9 mouse cellular contexts compared by ENCODE assay signal in the genomic region with DNA sequence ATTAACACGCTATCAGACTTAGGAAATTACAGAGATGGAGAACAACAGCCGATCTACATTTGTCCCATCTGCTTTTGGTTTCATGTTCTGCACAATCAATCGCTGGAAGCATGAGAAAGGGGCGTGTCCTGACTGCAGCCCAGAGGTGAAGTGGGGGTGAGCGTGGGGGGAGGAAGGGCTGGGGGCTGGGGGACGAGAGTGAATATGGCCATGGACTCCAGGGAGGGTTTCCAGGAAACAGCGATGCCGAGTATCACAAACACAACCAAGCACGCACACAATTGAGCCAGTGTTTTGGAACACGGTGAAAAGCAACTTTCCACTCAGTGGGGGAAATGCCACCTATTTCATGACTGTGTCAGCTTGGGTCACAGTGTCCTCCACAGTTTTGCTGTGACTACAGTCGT.
A peak's percentile ranks its signal among the peaks of the same experiment; 100 is the strongest.
DNase-seq lines count a peak whose midpoint lies in the region; ATAC-seq and TF ChIP-seq lines count a peak whose summit lies in the region.
"Had no signal": no experiment of that assay in that cellular context is flagged by ENCODE, and none has a peak within 500 bp of the region (broad histone marks: within the 10 kb centered on the region; RNA-seq: fewer than 3 reads in every experiment).

No protein-coding gene starts in this region.

- H3K4me2 ChIP-seq in forebrain, embryonic 14.5 days (ENCODE audit: low read length), result no peak overlapping the region

- TF ChIP-seq CTCF in lung, adult 2 months (IDR thresholded peaks at IDR 0.05; ENCODE audit: insufficient read depth, low read length), result no peak

- 69% methylated on average over 11 of the region's 11 CpGs for WGBS in forebrain, embryonic 10.5 days
- WGBS in forebrain, embryonic 14.5 days, result 77% methylated on average over 11 of the region's 11 CpGs
- 34% methylated on average over 11 of the region's 11 CpGs for WGBS in embryonic facial prominence, embryonic 10.5 days
- 25% methylated on average over 11 of the region's 11 CpGs for WGBS in lung, adult 2 months

- no peak for TF ChIP-seq POLR2A in lung, adult 2 months (IDR thresholded peaks at IDR 0.05; ENCODE audit: borderline replicate concordance, extremely low read depth, low read depth, low read length)

- H3K27me3 ChIP-seq in forebrain, embryonic 10.5 days (ENCODE audit: poor library complexity, severe bottlenecking), result no peaks in the 10 kb centered on the region
- H3K27me3 ChIP-seq in forebrain, embryonic 14.5 days (replicated peaks; ENCODE audit: control insufficient read depth, insufficient read depth, low read length), result no peaks in the 10 kb centered on the region
- no peaks in the 10 kb centered on the region for H3K27me3 ChIP-seq in embryonic facial prominence, embryonic 10.5 days (replicated peaks; ENCODE audit: low read depth, poor library complexity, severe bottlenecking)

- intact Hi-C loops in heart, postnatal 25 days (cut with DNase I), result loop anchor here (5.0 kb wide), 1 partner anchor 192 kb away; no protein-coding TSS in a partner anchor

- no peak overlapping the region for H3K9ac ChIP-seq in forebrain, embryonic 14.5 days (ENCODE audit: low read length)

- H3K27ac ChIP-seq in forebrain, embryonic 10.5 days, result peak overlapping the region; percentile 60
- no peak overlapping the region for H3K27ac ChIP-seq in forebrain, embryonic 14.5 days (ENCODE audit: low read depth, low read length)
- peak overlapping the region; percentile 52 for H3K27ac ChIP-seq in embryonic facial prominence, embryonic 10.5 days (replicated peaks)

- H3K9me3 ChIP-seq in forebrain, embryonic 10.5 days, result no peaks in the 10 kb centered on the region
- H3K9me3 ChIP-seq in forebrain, embryonic 14.5 days (replicated peaks; ENCODE audit: control insufficient read depth, low read length), result no peaks in the 10 kb centered on the region
- H3K9me3 ChIP-seq in embryonic facial prominence, embryonic 10.5 days, result peaks cover 1% of the 10 kb centered on the region; the same call in 1 of the 2 replicates

- DNase-seq in forebrain, embryonic 10.5 days (ENCODE audit: extremely low spot score, low spot score), result no peak
- no peak for DNase-seq in forebrain, embryonic 14.5 days (ENCODE audit: low spot score)
- peak; percentile 60 for DNase-seq in embryonic facial prominence, embryonic 10.5 days (ENCODE audit: low spot score)
- DNase-seq in heart, postnatal 25 days (ENCODE audit: low spot score), result peak; percentile 44
- no peak for DNase-seq in lung, adult 2 months
- no peak for DNase-seq in layer of hippocampus, postnatal 10 days (ENCODE audit: low spot score in 2 of 2)
- no peak for DNase-seq in layer of hippocampus, adult 8-10 months (ENCODE audit: low spot score in 2 of 2)
- DNase-seq in cerebellum, postnatal 25 days, result no peak
- DNase-seq: adrenal gland, adult 8-10 months had no signal

- H3K4me3 ChIP-seq in forebrain, embryonic 10.5 days, result no peak overlapping the region
- no peak overlapping the region for H3K4me3 ChIP-seq in forebrain, embryonic 14.5 days (ENCODE audit: low read depth, low read length)
- H3K4me3 ChIP-seq in embryonic facial prominence, embryonic 10.5 days, result peak overlapping the region; percentile 36; the same call in 1 of the 2 replicates
- peak overlapping the region; percentile 44 for H3K4me3 ChIP-seq in lung, adult 2 months (replicated peaks; ENCODE audit: extremely low read depth, low read depth, low read length)

- H3K4me1 ChIP-seq in forebrain, embryonic 10.5 days, result peaks cover 11% of the 10 kb centered on the region
- no peaks in the 10 kb centered on the region for H3K4me1 ChIP-seq in forebrain, embryonic 14.5 days (ENCODE audit: control insufficient read depth, insufficient read depth, low read length)
- peaks cover 30% of the 10 kb centered on the region for H3K4me1 ChIP-seq in embryonic facial prominence, embryonic 10.5 days
- H3K4me1 ChIP-seq in lung, adult 2 months (ENCODE audit: control insufficient read depth, insufficient read depth, low read length), result peaks cover 15% of the 10 kb centered on the region

- no peak for ATAC-seq in forebrain, embryonic 14.5 days

- H3K36me3 ChIP-seq in forebrain, embryonic 10.5 days (replicated peaks), result no peaks in the 10 kb centered on the region
- H3K36me3 ChIP-seq in forebrain, embryonic 14.5 days (ENCODE audit: control insufficient read depth, insufficient read depth, low read length), result no peaks in the 10 kb centered on the region
- H3K36me3 ChIP-seq in embryonic facial prominence, embryonic 10.5 days (replicated peaks), result no peaks in the 10 kb centered on the region

Comparison
In these comparisons a context has a peak if more than half of its experiments do, and no peak if none do; other contexts are left out.
1. DNase-seq: peak in embryonic facial prominence, embryonic 10.5 days (single experiment) and heart, postnatal 25 days (single experiment); none in forebrain, embryonic 10.5 days (single experiment), forebrain, embryonic 14.5 days (single experiment), lung, adult 2 months (single experiment), layer of hippocampus, postnatal 10 days (0 of 2), layer of hippocampus, adult 8-10 months (0 of 2) and cerebellum, postnatal 25 days (0 of 2).
2. H3K4me3 ChIP-seq: peak in embryonic facial prominence, embryonic 10.5 days (single experiment) and lung, adult 2 months (single experiment); none in forebrain, embryonic 10.5 days (single experiment) and forebrain, embryonic 14.5 days (single experiment).